Mouse (Mus musculus): ENCODE results near the gene Amhr2.

The Amhr2 gene

GRCm38 (mm10) chr15:102459381-102459780 is 14.2 kb downstream of the Amhr2 start:
- Histone ChIP-seq H3K27me3 (ENCODE audit: insufficient read depth, low read length) (no peaks in the 10 kb centered on the region), H3K9me3 (ENCODE audit: low read length) (no peaks in the 10 kb centered on the region), H3K4me3 (replicated peaks; ENCODE audit: low read length) (peak overlapping the region; percentile 80), H3K4me1 (replicated peaks; ENCODE audit: low read depth, low read length) (peaks cover 67% of the 10 kb centered on the region), H3K36me3 (ENCODE audit: insufficient read depth, low read length) (peaks cover 27% of the 10 kb centered on the region)
- TF ChIP-seq CTCF (conservative IDR thresholded peaks at IDR 0.05; ENCODE audit: low read length) (no peak), POU5F1 (IDR thresholded peaks at IDR 0.05; ENCODE audit: borderline replicate concordance, low read length) (no peak), NANOG (IDR thresholded peaks at IDR 0.05; ENCODE audit: borderline replicate concordance, low read length) (no peak)

GRCm38 (mm10) chr15:102459847-102460246 is 14.7 kb downstream of the Amhr2 start:
- no peaks in the 10 kb centered on the region for H3K27me3 ChIP-seq (ENCODE audit: insufficient read depth, low read length)
- peak overlapping the region; percentile 80 for H3K4me3 ChIP-seq (replicated peaks; ENCODE audit: low read length)
- peaks cover 32% of the 10 kb centered on the region for H3K36me3 ChIP-seq (ENCODE audit: insufficient read depth, low read length)
- peaks cover 65% of the 10 kb centered on the region for H3K4me1 ChIP-seq (replicated peaks; ENCODE audit: low read depth, low read length)
- H3K9me3 ChIP-seq (ENCODE audit: low read length): no peaks in the 10 kb centered on the region
- no peak for TF ChIP-seq POU5F1 (IDR thresholded peaks at IDR 0.05; ENCODE audit: borderline replicate concordance, low read length)
- no peak for TF ChIP-seq CTCF (conservative IDR thresholded peaks at IDR 0.05; ENCODE audit: low read length)
- TF ChIP-seq NANOG (IDR thresholded peaks at IDR 0.05; ENCODE audit: borderline replicate concordance, low read length): no peak

- H3K4me1 ChIP-seq (replicated peaks; ENCODE audit: low read depth, low read length): peaks cover 65% of the 10 kb centered on the region
- no peaks in the 10 kb centered on the region for H3K27me3 ChIP-seq (ENCODE audit: insufficient read depth, low read length)
- H3K4me3 ChIP-seq (replicated peaks; ENCODE audit: low read length): peak overlapping the region; percentile 80
- peaks cover 37% of the 10 kb centered on the region for H3K36me3 ChIP-seq (ENCODE audit: insufficient read depth, low read length)
- H3K9me3 ChIP-seq (ENCODE audit: low read length): no peaks in the 10 kb centered on the region
- TF ChIP-seq NANOG (IDR thresholded peaks at IDR 0.05; ENCODE audit: borderline replicate concordance, low read length) (no peak), CTCF (conservative IDR thresholded peaks at IDR 0.05; ENCODE audit: low read length) (no peak), POU5F1 (IDR thresholded peaks at IDR 0.05; ENCODE audit: borderline replicate concordance, low read length) (no peak)
Measured at GRCm38 (mm10) chr15:102460409-102460808, 15.2 kb downstream of the Amhr2 start.

- H3K4me3 ChIP-seq (replicated peaks; ENCODE audit: low read length): peak overlapping the region; percentile 80
- H3K4me1 ChIP-seq (replicated peaks; ENCODE audit: low read depth, low read length): peaks cover 62% of the 10 kb centered on the region
- no peaks in the 10 kb centered on the region for H3K9me3 ChIP-seq (ENCODE audit: low read length)
- H3K27me3 ChIP-seq (ENCODE audit: insufficient read depth, low read length): no peaks in the 10 kb centered on the region
- no peak for TF ChIP-seq POU5F1 (IDR thresholded peaks at IDR 0.05; ENCODE audit: borderline replicate concordance, low read length)
- no peak for TF ChIP-seq CTCF (conservative IDR thresholded peaks at IDR 0.05; ENCODE audit: low read length)
- TF ChIP-seq NANOG (IDR thresholded peaks at IDR 0.05; ENCODE audit: borderline replicate concordance, low read length): peak; percentile 25; the same call in 1 of the 2 replicates
- peaks cover 43% of the 10 kb centered on the region for H3K36me3 ChIP-seq (ENCODE audit: insufficient read depth, low read length)
Measured at GRCm38 (mm10) chr15:102460971-102461370, 15.8 kb downstream of the Amhr2 start.

- peaks cover 49% of the 10 kb centered on the region for H3K36me3 ChIP-seq (ENCODE audit: insufficient read depth, low read length)
- TF ChIP-seq NANOG (IDR thresholded peaks at IDR 0.05; ENCODE audit: borderline replicate concordance, low read length) (no peak), POU5F1 (IDR thresholded peaks at IDR 0.05; ENCODE audit: borderline replicate concordance, low read length) (no peak), CTCF (conservative IDR thresholded peaks at IDR 0.05; ENCODE audit: low read length) (no peak; the same call in none of the 2 replicates)
- H3K4me3 ChIP-seq (replicated peaks; ENCODE audit: low read length): peak overlapping the region; percentile 80
Measured at GRCm38 (mm10) chr15:102461430-102462075, 16.4 kb downstream of the Amhr2 start.

GRCm38 (mm10) chr15:102463666-102464065 is 18.5 kb downstream of the Amhr2 start:
- Histone ChIP-seq H3K27me3 (ENCODE audit: insufficient read depth, low read length) (no peaks in the 10 kb centered on the region), H3K4me1 (replicated peaks; ENCODE audit: low read depth, low read length) (peaks cover 49% of the 10 kb centered on the region), H3K4me3 (replicated peaks; ENCODE audit: low read length) (no peak overlapping the region), H3K36me3 (ENCODE audit: insufficient read depth, low read length) (peaks cover 68% of the 10 kb centered on the region), H3K9me3 (ENCODE audit: low read length) (no peaks in the 10 kb centered on the region)
- peak; percentile 53 for TF ChIP-seq CTCF (conservative IDR thresholded peaks at IDR 0.05; ENCODE audit: low read length)
- TF ChIP-seq NANOG (IDR thresholded peaks at IDR 0.05; ENCODE audit: borderline replicate concordance, low read length): no peak

More at GRCm38 (mm10) chr15:102461430-102462075, 16.4 kb downstream of the Amhr2 start:
- Histone ChIP-seq H3K9me3 (ENCODE audit: low read length) (no peaks in the 10 kb centered on the region), H3K27me3 (ENCODE audit: insufficient read depth, low read length) (no peaks in the 10 kb centered on the region), H3K4me1 (replicated peaks; ENCODE audit: low read depth, low read length) (peaks cover 58% of the 10 kb centered on the region)

GRCm38 (mm10) chr15:102468675-102469370 is 23.7 kb downstream of the Amhr2 start:
- no peak; the same call in 1 of the 2 replicates for TF ChIP-seq CTCF (conservative IDR thresholded peaks at IDR 0.05; ENCODE audit: low read length)
- TF ChIP-seq NANOG (IDR thresholded peaks at IDR 0.05; ENCODE audit: borderline replicate concordance, low read length): no peak
- no peak for TF ChIP-seq POU5F1 (IDR thresholded peaks at IDR 0.05; ENCODE audit: borderline replicate concordance, low read length)
- Histone ChIP-seq H3K36me3 (ENCODE audit: insufficient read depth, low read length) (peaks cover 75% of the 10 kb centered on the region), H3K27me3 (ENCODE audit: insufficient read depth, low read length) (no peaks in the 10 kb centered on the region), H3K4me1 (replicated peaks; ENCODE audit: low read depth, low read length) (peaks cover 35% of the 10 kb centered on the region), H3K4me3 (replicated peaks; ENCODE audit: low read length) (no peak overlapping the region), H3K9me3 (ENCODE audit: low read length) (no peaks in the 10 kb centered on the region)

- TF ChIP-seq POU5F1 (IDR thresholded peaks at IDR 0.05; ENCODE audit: borderline replicate concordance, low read length): no peak
- TF ChIP-seq CTCF (conservative IDR thresholded peaks at IDR 0.05; ENCODE audit: low read length): peak; percentile 69
- no peaks in the 10 kb centered on the region for H3K9me3 ChIP-seq (ENCODE audit: low read length)
- H3K4me1 ChIP-seq (replicated peaks; ENCODE audit: low read depth, low read length): peaks cover 38% of the 10 kb centered on the region
- peak within 1 kb of the TSS; percentile 92 for H3K4me3 ChIP-seq (replicated peaks; ENCODE audit: low read length)
- H3K36me3 ChIP-seq (ENCODE audit: insufficient read depth, low read length): peaks cover 75% of the 10 kb centered on the region
- no peaks in the 10 kb centered on the region for H3K27me3 ChIP-seq (ENCODE audit: insufficient read depth, low read length)
Measured at GRCm38 (mm10) chr15:102470183-102470604, 25.0 kb downstream of the Amhr2 start, which contains the start of gene Pcbp2. Gene Pcbp2, plus strand, starts transcription at chr15:102470539.

Measured in E14TG2a.4 (cell line).